Comparison of ENCODE assay signal across 18 mouse cellular contexts in genomic region chr6:80389571-80389970, GRCm38 (mm10).
"Had no signal": no experiment of that assay in that cellular context is flagged by ENCODE, and none has a peak within 500 bp of the region (broad histone marks: within the 10 kb centered on the region; RNA-seq: fewer than 3 reads in every experiment).

No protein-coding gene starts in this region.

- ATAC-seq: liver, postnatal 0 days; lung, postnatal 0 days; midbrain, embryonic 15.5 days had no signal

- H3K36me3 ChIP-seq: limb, embryonic 12.5 days; limb, embryonic 15.5 days; midbrain, embryonic 15.5 days; neural tube, embryonic 13.5 days had no signal

- H3K27me3 ChIP-seq: limb, embryonic 12.5 days; limb, embryonic 15.5 days; midbrain, embryonic 15.5 days; neural tube, embryonic 13.5 days had no signal

- DNase-seq: kidney, adult 8-10 months; kidney, postnatal 14 days; kidney, postnatal 4 days; left cerebral cortex, postnatal 4 days; liver, postnatal 0 days; lung, embryonic 14.5 days; thymus, adult 2 months; thymus, postnatal 14 days; thymus, postnatal 4 days had no signal

- H3K4me3 ChIP-seq: limb, embryonic 12.5 days; limb, embryonic 15.5 days; midbrain, embryonic 15.5 days; myocyte; neural tube, embryonic 13.5 days had no signal

- H3K9me3 ChIP-seq: limb, embryonic 12.5 days; limb, embryonic 15.5 days; midbrain, embryonic 15.5 days; neural tube, embryonic 13.5 days had no signal

- H3K4me1 ChIP-seq: limb, embryonic 12.5 days; limb, embryonic 15.5 days; midbrain, embryonic 15.5 days; neural tube, embryonic 13.5 days had no signal

- H3K9ac ChIP-seq: limb, embryonic 12.5 days; limb, embryonic 15.5 days; liver, embryonic 14.5 days; liver, postnatal 0 days; lung, embryonic 14.5 days; midbrain, embryonic 15.5 days; neural tube, embryonic 13.5 days had no signal

- H3K4me2 ChIP-seq: limb, embryonic 12.5 days; limb, embryonic 15.5 days; liver, embryonic 11.5 days; lung, embryonic 14.5 days; midbrain, embryonic 15.5 days; neural tube, embryonic 13.5 days had no signal

- H3K27ac ChIP-seq: limb, embryonic 12.5 days; limb, embryonic 15.5 days; liver, embryonic 14.5 days; macrophage; midbrain, embryonic 15.5 days; neural tube, embryonic 13.5 days had no signal
